Mouse (Mus musculus) left cerebral cortex, adult 9 months (tissue): ENCODE data around the gene Hivep1.
A peak's percentile ranks its signal among the peaks of the same experiment; 100 is the strongest.

ENCODE experiments used
- DNase-seq, 2 experiments: peaks; one replicate each; pipeline ENCODE4 v3.0.0; 2022; ENCODE audit warnings: low spot score in 2 of 2

Hivep1 gene

DNA sequence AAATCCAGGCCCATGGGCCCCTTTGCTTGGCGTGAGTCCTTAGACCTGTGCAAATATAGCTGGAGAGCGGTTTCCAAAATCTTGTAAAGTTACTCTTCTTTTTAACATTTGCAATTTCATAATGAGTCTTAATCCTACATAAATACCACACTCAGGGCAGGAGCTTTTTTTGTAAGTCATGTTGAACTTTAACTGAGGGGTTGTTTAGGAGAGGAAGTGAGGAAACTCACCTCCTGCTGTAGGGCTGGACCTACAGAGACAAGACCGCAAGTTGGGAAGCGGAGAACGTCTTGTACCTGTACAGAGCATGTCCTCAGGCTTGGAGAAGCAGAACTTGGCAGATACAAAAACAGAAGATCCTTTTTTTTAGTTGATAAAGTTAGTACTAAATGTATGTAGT, 23.7 kb downstream of the Hivep1 start:
- DNase-seq: no peak

GRCm38 (mm10) chr13:42076751-42077302, 25.0 kb downstream of the Hivep1 start:
- DNase-seq: no peak

GRCm38 (mm10) chr13:42077629-42078028, 25.8 kb downstream of the Hivep1 start:
- no peak for DNase-seq

DNA sequence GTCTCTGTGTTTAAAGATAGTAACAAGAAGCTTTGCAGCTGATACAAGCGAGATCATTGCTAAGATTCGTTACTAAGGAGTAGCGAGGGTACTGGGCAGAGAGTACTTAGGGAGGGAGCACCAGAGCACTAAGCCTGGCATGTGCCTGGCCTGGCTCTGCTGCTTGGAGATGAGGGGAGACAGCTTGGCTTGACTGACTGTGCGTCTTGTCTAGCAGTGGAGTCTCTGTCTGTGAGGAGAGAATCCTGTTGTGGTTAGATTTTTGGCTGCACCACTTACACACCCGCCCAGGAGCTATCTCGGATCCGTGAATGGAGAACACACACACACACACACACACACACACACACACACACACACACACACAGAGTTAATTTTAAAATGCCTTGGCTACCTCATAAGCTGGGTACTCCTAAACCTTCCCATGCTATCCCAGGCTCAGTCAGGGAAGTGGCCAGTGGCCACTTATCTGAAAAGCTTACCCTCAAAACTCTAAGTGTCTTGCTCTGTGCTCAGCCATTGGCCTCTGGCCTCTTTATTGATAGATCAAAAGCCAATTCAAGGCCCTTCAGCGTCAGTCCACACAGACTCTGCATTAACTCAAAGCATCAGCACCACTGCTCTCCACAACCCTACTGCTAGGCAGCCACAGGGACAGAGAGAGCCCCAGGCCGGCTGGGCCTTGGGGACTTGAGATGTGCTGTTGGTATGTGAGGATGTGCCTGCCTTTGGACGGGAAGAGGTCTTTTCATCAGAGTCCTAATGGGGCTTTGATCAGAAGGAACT, 28.5 kb downstream of the Hivep1 start:
- DNase-seq: no peak

- no peak for DNase-seq
Observed at GRCm38 (mm10) chr13:42088339-42088738, 36.5 kb downstream of the Hivep1 start.

GRCm38 (mm10) chr13:42089025-42089424, 37.2 kb downstream of the Hivep1 start:
- no peak for DNase-seq

DNA sequence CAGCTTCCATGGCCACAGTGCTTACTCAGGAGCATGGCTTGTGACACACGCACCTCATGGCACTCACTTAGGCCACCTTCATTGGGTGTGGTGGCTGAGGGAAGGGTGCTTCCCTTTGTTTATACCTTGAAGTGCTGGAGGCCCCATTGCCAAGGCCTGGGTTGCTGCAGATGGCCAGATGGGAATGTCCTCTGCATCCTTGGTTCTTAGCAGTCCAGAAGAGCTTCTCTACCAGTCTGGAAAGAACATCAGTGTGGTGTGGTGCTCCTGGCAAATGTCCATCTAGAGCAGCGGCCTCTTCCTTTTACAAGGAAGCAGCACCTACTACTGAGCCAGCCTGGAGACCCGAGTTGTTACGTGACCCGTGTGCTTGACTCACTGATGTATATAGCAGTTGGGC, 38.9 kb downstream of the Hivep1 start:
- DNase-seq: no peak

GRCm38 (mm10) chr13:42092392-42093139, 40.7 kb downstream of the Hivep1 start:
- no peak for DNase-seq

DNA sequence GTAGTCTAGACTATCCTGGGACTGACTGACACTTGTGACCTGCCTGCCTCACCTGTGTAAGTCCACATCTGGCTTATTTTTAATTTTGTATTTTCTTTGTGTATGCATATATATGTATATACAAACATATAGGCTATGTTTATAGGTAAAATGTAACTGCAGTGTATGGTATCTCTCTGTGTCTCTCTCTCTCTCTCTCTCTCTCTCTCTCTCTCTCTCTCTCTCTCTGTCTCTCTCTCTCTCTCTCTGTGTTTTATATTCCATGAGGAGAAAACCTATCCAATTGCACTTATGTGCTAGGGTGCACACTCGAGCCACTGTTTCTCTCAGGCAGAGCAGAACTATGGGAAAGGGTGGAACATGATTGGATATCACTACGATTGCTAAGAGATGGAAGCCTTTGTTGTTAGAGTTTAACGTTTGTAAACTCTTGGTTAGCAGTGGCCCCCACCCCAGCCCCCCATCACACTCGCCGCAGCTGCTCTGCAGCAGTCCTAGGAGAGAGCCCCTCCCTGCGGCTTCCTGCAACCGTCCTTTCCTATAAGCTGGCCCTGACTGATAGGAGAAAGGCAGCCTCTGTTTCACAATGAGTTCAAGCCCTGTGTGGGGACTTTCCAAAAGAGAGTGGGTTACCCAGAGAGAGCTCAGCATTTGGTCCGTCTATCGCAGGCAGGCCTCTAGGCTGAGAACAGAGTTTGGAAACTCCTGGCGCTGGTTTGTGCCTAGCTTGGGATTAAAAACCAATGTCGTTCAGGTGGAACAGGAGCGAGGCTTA, 41.6 kb downstream of the Hivep1 start:
- DNase-seq: no peak

GRCm38 (mm10) chr13:42095826-42096515, 44.1 kb downstream of the Hivep1 start:
- no peak for DNase-seq

DNA sequence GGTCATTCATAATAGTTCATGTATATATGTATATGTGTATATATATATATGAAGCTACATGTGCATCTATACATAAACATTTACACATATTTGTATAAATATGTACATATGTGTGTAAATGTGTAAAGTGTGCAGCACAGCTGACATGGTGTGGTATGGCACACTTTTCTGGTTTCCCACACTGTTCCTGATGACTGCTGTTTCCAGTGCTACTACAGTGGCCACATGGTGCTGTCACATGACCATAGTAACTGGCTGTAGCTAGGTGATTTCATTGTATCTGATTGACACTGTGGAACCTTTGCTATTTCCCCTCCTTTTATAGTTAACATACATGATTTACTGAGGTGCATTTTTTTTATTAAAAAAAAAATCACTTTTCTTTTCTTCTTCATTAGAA, 45.3 kb downstream of the Hivep1 start:
- no peak for DNase-seq

DNA sequence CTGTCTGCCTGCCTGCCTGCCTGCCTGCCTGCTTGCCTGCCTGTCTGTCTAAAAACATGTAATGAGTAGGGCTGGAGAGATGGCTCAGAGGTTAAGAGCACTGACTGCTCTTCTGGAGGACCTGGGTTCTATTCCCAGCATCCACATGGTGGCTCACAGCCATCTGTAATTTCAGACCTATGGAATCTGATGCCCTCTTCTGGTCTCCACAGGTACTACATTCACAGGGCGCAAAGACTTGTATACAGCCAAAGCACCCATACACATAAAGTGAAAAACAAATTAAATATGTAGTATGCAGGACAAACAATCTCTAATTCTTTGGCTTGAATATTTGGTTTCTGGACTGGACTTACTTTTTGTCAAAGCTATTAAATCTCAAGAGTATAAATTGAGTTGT, 46.7 kb downstream of the Hivep1 start:
- no peak for DNase-seq

GRCm38 (mm10) chr13:42099523-42099922, 47.7 kb downstream of the Hivep1 start:
- no peak for DNase-seq

GRCm38 (mm10) chr13:42101440-42102190, 49.8 kb downstream of the Hivep1 start:
- DNase-seq: no peak

- DNase-seq: peak; percentile 55 to 80
Observed at GRCm38 (mm10) chr13:42102980-42103379, 51.2 kb downstream of the Hivep1 start.

- DNase-seq: no peak
Observed at GRCm38 (mm10) chr13:42103486-42104166, 51.8 kb downstream of the Hivep1 start.

- no peak for DNase-seq
Observed at GRCm38 (mm10) chr13:42104371-42104770, 52.5 kb downstream of the Hivep1 start.

DNA sequence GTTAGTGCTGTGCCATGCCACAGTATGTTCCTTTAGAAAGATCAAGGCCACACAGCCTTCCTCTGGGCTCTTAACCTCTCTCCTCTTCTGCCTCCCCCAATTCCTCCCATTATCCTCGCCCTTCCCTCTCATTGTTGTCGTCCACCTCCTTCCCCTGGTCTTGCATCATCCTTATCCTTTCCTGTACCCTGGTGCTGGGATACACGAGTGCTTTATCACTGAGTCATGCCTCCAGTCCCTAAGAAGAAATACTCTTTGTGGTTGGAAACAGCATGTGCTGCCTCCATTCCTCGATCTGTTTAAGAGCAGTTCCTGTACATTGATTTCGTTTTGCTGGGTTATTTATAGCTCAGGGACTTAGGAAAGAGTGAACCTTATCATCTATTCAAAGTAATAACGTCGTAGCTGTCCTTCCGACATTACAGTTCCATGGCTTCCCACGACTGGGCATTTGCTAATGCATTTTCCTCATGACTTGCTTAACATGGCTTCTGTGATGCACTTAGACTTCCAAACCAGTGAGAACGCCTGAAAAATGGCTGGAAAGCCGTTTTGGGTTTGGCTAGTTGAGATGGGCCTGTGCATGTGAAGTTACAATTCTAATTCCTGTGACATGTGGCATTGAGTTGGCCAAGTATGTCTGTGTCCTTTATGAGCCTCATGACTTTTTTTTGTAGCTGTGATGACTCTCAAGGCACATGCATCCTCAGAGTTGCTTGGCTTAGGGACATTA, 56.8 kb downstream of the Hivep1 start:
- DNase-seq: no peak

DNA sequence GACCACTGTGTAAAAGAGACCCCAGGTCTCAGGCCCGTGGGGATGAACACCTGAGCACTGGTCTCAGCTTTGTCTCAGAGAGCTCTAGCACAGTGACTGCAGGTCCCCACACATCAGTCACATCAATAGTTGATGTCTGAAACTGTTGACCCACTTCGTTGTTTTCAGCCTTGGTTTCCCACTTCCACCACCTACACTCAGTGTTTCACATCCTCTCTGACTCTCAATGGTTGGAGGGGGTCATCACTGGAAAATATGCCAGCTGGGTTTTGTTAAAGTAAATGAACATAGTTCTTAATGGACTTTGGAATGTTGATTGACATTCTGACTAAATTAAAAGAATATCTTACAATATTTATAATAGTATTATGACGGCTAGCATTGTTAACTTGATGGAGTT, 58.6 kb downstream of the Hivep1 start:
- no peak for DNase-seq

- no peak for DNase-seq
Observed at GRCm38 (mm10) chr13:42112071-42112470, 60.2 kb downstream of the Hivep1 start.
